Mouse (Mus musculus): Measurements from ENCODE around the gene Vsnl1. TPM values are rescaled to one million over a fixed set of nuclear protein-coding genes. Genes with fewer than 3 reads are reported as not detected.
A peak's percentile ranks its signal among the peaks of the same experiment; 100 is the strongest.

Gene Vsnl1
- polyA plus RNA-seq, 1 experiment: 8.2 TPM

DNA sequence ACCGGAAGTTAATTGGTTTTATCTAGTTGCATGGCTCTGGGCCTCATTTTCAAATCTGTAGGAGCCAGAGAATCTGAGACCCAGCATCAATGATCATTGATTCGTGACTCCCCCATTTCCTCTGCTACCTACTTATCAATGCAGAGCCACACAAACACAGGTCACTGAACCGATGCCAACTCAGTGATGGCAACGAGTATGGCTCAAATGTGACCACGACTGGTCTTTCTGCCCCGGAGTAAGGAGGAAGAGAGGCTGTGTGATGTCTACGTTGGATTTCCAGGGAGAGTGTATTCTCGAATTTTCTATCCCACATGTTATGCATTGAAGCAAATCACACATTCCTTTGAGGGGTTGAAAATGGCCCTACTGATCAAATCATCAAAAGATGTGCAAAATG, 2.0 kb downstream of the Vsnl1 start:
- 68% methylated on average over 8 of the region's 8 CpGs for WGBS
- TF ChIP-seq POLR2A (IDR thresholded peaks at IDR 0.05; ENCODE audit: borderline replicate concordance, extremely low read depth, low read depth, low read length) (no peak), CTCF (IDR thresholded peaks at IDR 0.05; ENCODE audit: insufficient read depth, low read length) (no peak)
- no peak for DNase-seq
- no peaks in the 10 kb centered on the region for H3K4me1 ChIP-seq (ENCODE audit: control insufficient read depth, insufficient read depth, low read length)
- H3K4me3 ChIP-seq (replicated peaks; ENCODE audit: extremely low read depth, low read depth, low read length): peak overlapping the region; percentile 23

GRCm38 (mm10) chr12:11433716-11434115, 2.7 kb downstream of the Vsnl1 start:
- WGBS: 44% methylated on average over 1 of the region's 1 CpGs
- no peak for TF ChIP-seq CTCF (IDR thresholded peaks at IDR 0.05; ENCODE audit: insufficient read depth, low read length)
- no peak for TF ChIP-seq POLR2A (IDR thresholded peaks at IDR 0.05; ENCODE audit: borderline replicate concordance, extremely low read depth, low read depth, low read length)
- no peak for DNase-seq
- no peaks in the 10 kb centered on the region for H3K4me1 ChIP-seq (ENCODE audit: control insufficient read depth, insufficient read depth, low read length)
- H3K4me3 ChIP-seq (replicated peaks; ENCODE audit: extremely low read depth, low read depth, low read length): no peak overlapping the region

GRCm38 (mm10) chr12:11433126-11433525, 3.3 kb downstream of the Vsnl1 start:
- no peaks in the 10 kb centered on the region for H3K4me1 ChIP-seq (ENCODE audit: control insufficient read depth, insufficient read depth, low read length)
- 95% methylated on average over 1 of the region's 1 CpGs for WGBS
- no peak for DNase-seq
- H3K4me3 ChIP-seq (replicated peaks; ENCODE audit: extremely low read depth, low read depth, low read length): no peak overlapping the region
- TF ChIP-seq CTCF (IDR thresholded peaks at IDR 0.05; ENCODE audit: insufficient read depth, low read length) (no peak), POLR2A (IDR thresholded peaks at IDR 0.05; ENCODE audit: borderline replicate concordance, extremely low read depth, low read depth, low read length) (no peak)

DNA sequence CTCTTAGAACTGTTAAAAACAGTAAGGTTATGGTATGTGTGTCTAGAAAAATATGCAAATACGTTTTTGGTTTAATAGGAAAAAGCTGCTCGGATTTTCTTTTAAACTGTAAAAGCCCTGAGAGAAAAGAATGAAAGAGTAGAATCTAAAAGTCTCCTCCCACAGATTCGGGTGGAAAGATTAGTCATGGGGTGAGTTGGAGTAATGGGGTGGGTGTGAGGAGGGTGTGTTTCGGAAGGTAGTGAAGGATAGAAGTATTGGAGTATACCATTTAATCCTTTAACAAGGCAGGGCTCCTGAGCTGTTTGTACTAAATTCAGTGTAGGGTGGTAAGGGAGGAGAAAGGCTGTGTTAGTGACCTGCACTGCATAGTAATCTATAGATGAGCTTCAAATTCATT, 9.0 kb downstream of the Vsnl1 start:
- WGBS: 60% methylated on average over 4 of the region's 4 CpGs
- TF ChIP-seq POLR2A (IDR thresholded peaks at IDR 0.05; ENCODE audit: borderline replicate concordance, extremely low read depth, low read depth, low read length): no peak
- TF ChIP-seq CTCF (IDR thresholded peaks at IDR 0.05; ENCODE audit: insufficient read depth, low read length): no peak
- Histone ChIP-seq H3K4me1 (ENCODE audit: control insufficient read depth, insufficient read depth, low read length) (no peaks in the 10 kb centered on the region), H3K4me3 (replicated peaks; ENCODE audit: extremely low read depth, low read depth, low read length) (no peak overlapping the region)
- DNase-seq: no peak

GRCm38 (mm10) chr12:11418112-11418511, 18.3 kb downstream of the Vsnl1 start:
- H3K4me3 ChIP-seq (replicated peaks; ENCODE audit: extremely low read depth, low read depth, low read length): no peak overlapping the region
- no peak for TF ChIP-seq CTCF (IDR thresholded peaks at IDR 0.05; ENCODE audit: insufficient read depth, low read length)
- TF ChIP-seq POLR2A (IDR thresholded peaks at IDR 0.05; ENCODE audit: borderline replicate concordance, extremely low read depth, low read depth, low read length): no peak
- DNase-seq: no peak
- WGBS: 56% methylated on average over 6 of the region's 6 CpGs
- no peaks in the 10 kb centered on the region for H3K4me1 ChIP-seq (ENCODE audit: control insufficient read depth, insufficient read depth, low read length)

- no peak for DNase-seq
- WGBS: 80% methylated on average over 4 of the region's 4 CpGs
- Histone ChIP-seq H3K4me1 (ENCODE audit: control insufficient read depth, insufficient read depth, low read length) (no peaks in the 10 kb centered on the region), H3K4me3 (replicated peaks; ENCODE audit: extremely low read depth, low read depth, low read length) (no peak overlapping the region)
- no peak for TF ChIP-seq CTCF (IDR thresholded peaks at IDR 0.05; ENCODE audit: insufficient read depth, low read length)
- TF ChIP-seq POLR2A (IDR thresholded peaks at IDR 0.05; ENCODE audit: borderline replicate concordance, extremely low read depth, low read depth, low read length): no peak
Observed at GRCm38 (mm10) chr12:11407679-11408078, 28.7 kb downstream of the Vsnl1 start.

- WGBS: 83% methylated on average over 6 of the region's 6 CpGs
- no peak for TF ChIP-seq CTCF (IDR thresholded peaks at IDR 0.05; ENCODE audit: insufficient read depth, low read length)
- no peak for TF ChIP-seq POLR2A (IDR thresholded peaks at IDR 0.05; ENCODE audit: borderline replicate concordance, extremely low read depth, low read depth, low read length)
- DNase-seq: no peak
- no peaks in the 10 kb centered on the region for H3K4me1 ChIP-seq (ENCODE audit: control insufficient read depth, insufficient read depth, low read length)
- H3K4me3 ChIP-seq (replicated peaks; ENCODE audit: extremely low read depth, low read depth, low read length): no peak overlapping the region
Observed at GRCm38 (mm10) chr12:11398791-11399190, 37.6 kb downstream of the Vsnl1 start.

DNA sequence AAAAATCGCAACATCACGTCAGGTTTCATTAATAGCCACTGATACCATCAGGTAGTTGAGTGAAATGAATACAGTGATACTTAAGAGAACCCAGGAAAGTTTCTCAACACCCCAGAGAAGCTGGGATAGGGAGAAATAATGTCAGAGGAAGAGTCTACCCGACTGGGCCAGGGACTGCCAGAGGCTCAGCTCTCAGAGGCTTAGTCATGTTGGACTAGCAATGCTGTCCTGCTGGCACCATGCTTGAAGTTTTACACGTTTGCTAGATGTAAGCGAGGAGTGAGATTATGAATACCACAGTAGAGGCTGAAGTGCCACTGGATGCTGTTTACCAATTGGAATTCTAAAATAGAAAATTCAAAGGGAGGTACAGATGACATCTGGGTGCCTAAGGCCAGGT, 39.4 kb downstream of the Vsnl1 start:
- H3K4me3 ChIP-seq (replicated peaks; ENCODE audit: extremely low read depth, low read depth, low read length): no peak overlapping the region
- 77% methylated on average over 5 of the region's 5 CpGs for WGBS
- DNase-seq: no peak

GRCm38 (mm10) chr12:11395470-11395869, 40.9 kb downstream of the Vsnl1 start:
- WGBS: 12% methylated on average over 2 of the region's 2 CpGs
- no peak for DNase-seq
- TF ChIP-seq CTCF (IDR thresholded peaks at IDR 0.05; ENCODE audit: insufficient read depth, low read length) (no peak), POLR2A (IDR thresholded peaks at IDR 0.05; ENCODE audit: borderline replicate concordance, extremely low read depth, low read depth, low read length) (no peak)

More for the DNA sequence above, 39.4 kb downstream of the Vsnl1 start:
- H3K4me1 ChIP-seq (ENCODE audit: control insufficient read depth, insufficient read depth, low read length): peaks cover 2% of the 10 kb centered on the region
- TF ChIP-seq CTCF (IDR thresholded peaks at IDR 0.05; ENCODE audit: insufficient read depth, low read length): no peak
- TF ChIP-seq POLR2A (IDR thresholded peaks at IDR 0.05; ENCODE audit: borderline replicate concordance, extremely low read depth, low read depth, low read length): no peak

GRCm38 (mm10) chr12:11392525-11392924, 43.9 kb downstream of the Vsnl1 start:
- TF ChIP-seq POLR2A (IDR thresholded peaks at IDR 0.05; ENCODE audit: borderline replicate concordance, extremely low read depth, low read depth, low read length) (no peak), CTCF (IDR thresholded peaks at IDR 0.05; ENCODE audit: insufficient read depth, low read length) (no peak)
- H3K4me3 ChIP-seq (replicated peaks; ENCODE audit: extremely low read depth, low read depth, low read length): no peak overlapping the region
- WGBS: 8% methylated on average over 1 of the region's 1 CpGs
- peak; percentile 6 for DNase-seq
- peaks cover 2% of the 10 kb centered on the region for H3K4me1 ChIP-seq (ENCODE audit: control insufficient read depth, insufficient read depth, low read length)

More at GRCm38 (mm10) chr12:11395470-11395869, 40.9 kb downstream of the Vsnl1 start:
- no peak overlapping the region for H3K4me3 ChIP-seq (replicated peaks; ENCODE audit: extremely low read depth, low read depth, low read length)
- peaks cover 2% of the 10 kb centered on the region for H3K4me1 ChIP-seq (ENCODE audit: control insufficient read depth, insufficient read depth, low read length)

Data from lung, adult 2 months (tissue).